Mouse (Mus musculus) kidney, adult 2 months (tissue): ENCODE measurements at regions not wholly inside any gene's neighbourhood (a gene's known extent, or its start where the extent isn't known, plus 50 kb on each side); places are given as distances from the start of the nearest gene placed in this dataset.
"Not testable (repeated sequence)": the region's sequence is repeated elsewhere in the genome, so short reads cannot be mapped to it uniquely, and the experiment has no call there.

Experiments used
- CTCF ChIP-seq: fragments of 200-500 bp; conservative IDR thresholded peaks from 2 replicates; pipeline ENCODE4 v1.5.1; 2011; ENCODE audit warnings: low read depth, mild to moderate bottlenecking, control low read depth, low read length, moderate library complexity, mixed read lengths; ENCODE audit not compliant: insufficient read depth, insufficient read length
- POLR2A ChIP-seq: fragments of 200-500 bp; IDR thresholded peaks from one replicate; pipeline ENCODE4 v1.6.1; 2011; ENCODE audit warnings: low read depth, low read length, control low read depth

DNA sequence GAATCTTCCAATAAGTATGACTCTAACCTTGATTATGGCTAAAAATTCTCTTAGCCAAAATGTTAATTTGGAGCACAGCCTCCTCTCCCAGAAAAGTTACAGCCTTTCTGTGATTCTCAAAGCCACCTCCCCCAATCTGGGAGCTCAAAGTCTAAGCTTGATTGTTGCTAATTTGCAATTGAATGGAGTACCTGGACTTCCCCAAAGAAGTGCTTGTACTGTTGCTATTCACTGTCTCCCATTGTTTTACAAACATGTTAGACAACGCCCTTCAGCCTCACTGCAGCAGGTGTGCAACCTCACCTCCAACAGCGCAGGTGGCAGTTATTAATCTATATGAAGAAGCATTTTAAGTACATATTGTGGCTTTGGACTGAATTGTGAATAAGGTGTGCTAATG, 50.0 kb upstream of the Prl4a1 start:
- TF ChIP-seq CTCF, POLR2A: not testable (repeated sequence)
